Mouse (Mus musculus) bone marrow, adult 2 months (tissue): Measurements from ENCODE around the gene Cebpz.

Source experiments
- CTCF ChIP-seq: fragments of 200-500 bp; IDR thresholded peaks from 2 replicates; pipeline ENCODE4 v1.5.1; 2011; ENCODE audit warnings: low read length, control low read depth; ENCODE audit not compliant: control insufficient read depth, insufficient read depth
- POLR2A ChIP-seq: fragments of 200-500 bp; IDR thresholded peaks from 2 replicates; pipeline ENCODE4 v1.6.1; 2011; ENCODE audit warnings: low read depth, mild to moderate bottlenecking, control low read depth, low read length, borderline replicate concordance; ENCODE audit not compliant: control insufficient read depth

- TF ChIP-seq CTCF (no peak), POLR2A (no peak)
Measured at GRCm38 (mm10) chr17:78891020-78891419, 45.8 kb downstream of the Cebpz start.
